Mouse (Mus musculus) liver, embryonic 16.5 days (tissue): Measurements from ENCODE around the gene Helb. TPM values are rescaled to one million over a fixed set of nuclear protein-coding genes. Genes with fewer than 3 reads are reported as not detected.

Experiments
- ATAC-seq: fragments of 200-750 bp; cut with Nextera tagmentation; 2 replicates; pipeline ENCODE4 v1.8.0; 2017; ENCODE audit warnings: low read depth, mild to moderate bottlenecking, moderate number of reproducible peaks, moderate library complexity
- H3K27ac ChIP-seq: fragments of 300-500 bp; sonication (generic); 2 replicates; pipeline ENCODE4 v1.5.1; 2014; ENCODE audit warnings: mild to moderate bottlenecking, low read length
- H3K27me3 ChIP-seq: fragments of 300-500 bp; sonication (generic); 2 replicates; pipeline ENCODE4 v1.6.1; 2014; ENCODE audit warnings: low read depth, low read length, mixed read lengths; ENCODE audit not compliant: control insufficient read depth, insufficient read depth
- H3K36me3 ChIP-seq: fragments of 300-500 bp; sonication (generic); 2 replicates; pipeline ENCODE4 v1.6.1; 2014; ENCODE audit warnings: mild to moderate bottlenecking; ENCODE audit not compliant: control insufficient read depth, insufficient read depth
- H3K4me1 ChIP-seq: fragments of 300-500 bp; sonication (generic); 2 replicates; pipeline ENCODE4 v1.6.1; 2014; ENCODE audit warnings: low read depth, low read length, mixed read lengths; ENCODE audit not compliant: control insufficient read depth
- H3K4me2 ChIP-seq: fragments of 300-500 bp; sonication (generic); 2 replicates; pipeline ENCODE4 v1.6.1; 2014; ENCODE audit warnings: low read depth, low read length, mixed read lengths
- H3K4me3 ChIP-seq: fragments of 300-500 bp; sonication (generic); 2 replicates; pipeline ENCODE4 v1.5.1; 2014; ENCODE audit warnings: low read depth, mild to moderate bottlenecking, low read length
- H3K9ac ChIP-seq: fragments of 300-500 bp; sonication (generic); 2 replicates; pipeline ENCODE4 v1.6.1; 2014; ENCODE audit warnings: low read depth, low read length
- H3K9me3 ChIP-seq: fragments of 300-500 bp; sonication (generic); replicated peaks from 2 replicates; pipeline ENCODE4 v1.6.1; 2016; ENCODE audit warnings: low read length; ENCODE audit not compliant: control insufficient read depth
- WGBS: fragments of 180-500 bp; shearing (Covaris S2); extraction: QIAGEN DNeasy Blood & Tissue Kit; methylation state at CpG from one replicate; pipeline ENCODE4 v1.1.7; 2014; ENCODE audit not compliant: insufficient replicate concordance; 5-methylcytosine and 5-hydroxymethylcytosine counted together
- polyA plus RNA-seq: library from polyadenylated mRNA; unstranded; fragments of >200 nt; fragmentation: Nextera tagmentation; extraction: Ambion mirVana; gene quantifications from 2 replicates; pipeline ENCODE4 v1.2.1, GENCODE M21; 2015

The Helb gene
- polyA plus RNA-seq, 1 experiment from 2014 or later, result 7.7 TPM

GRCm38 (mm10) chr10:120060579-120061237 is 52.1 kb downstream of the Helb start:
- no peak for ATAC-seq
- H3K4me1 ChIP-seq, result no peaks in the 10 kb centered on the region
- H3K36me3 ChIP-seq, result no peaks in the 10 kb centered on the region
- no peaks in the 10 kb centered on the region for H3K27me3 ChIP-seq
- WGBS, result 55% methylated on average over 10 of the region's 10 CpGs
- no peak overlapping the region for H3K4me3 ChIP-seq
- no peaks in the 10 kb centered on the region; the same call in 1 of the 2 replicates for H3K9me3 ChIP-seq
- H3K9ac ChIP-seq, result no peak overlapping the region
- no peak overlapping the region for H3K4me2 ChIP-seq
- no peak overlapping the region for H3K27ac ChIP-seq

- H3K27ac ChIP-seq, result no peak overlapping the region
- no peak overlapping the region for H3K4me3 ChIP-seq
- no peak overlapping the region for H3K4me2 ChIP-seq
- no peaks in the 10 kb centered on the region for H3K27me3 ChIP-seq
- no peak overlapping the region for H3K9ac ChIP-seq
- no peaks in the 10 kb centered on the region for H3K4me1 ChIP-seq
- WGBS, result 71% methylated on average over 2 of the region's 2 CpGs
- H3K9me3 ChIP-seq, result no peaks in the 10 kb centered on the region
- no peaks in the 10 kb centered on the region for H3K36me3 ChIP-seq
- ATAC-seq, result no peak
Measured at GRCm38 (mm10) chr10:120044714-120045234, 68.0 kb downstream of the Helb start.

DNA sequence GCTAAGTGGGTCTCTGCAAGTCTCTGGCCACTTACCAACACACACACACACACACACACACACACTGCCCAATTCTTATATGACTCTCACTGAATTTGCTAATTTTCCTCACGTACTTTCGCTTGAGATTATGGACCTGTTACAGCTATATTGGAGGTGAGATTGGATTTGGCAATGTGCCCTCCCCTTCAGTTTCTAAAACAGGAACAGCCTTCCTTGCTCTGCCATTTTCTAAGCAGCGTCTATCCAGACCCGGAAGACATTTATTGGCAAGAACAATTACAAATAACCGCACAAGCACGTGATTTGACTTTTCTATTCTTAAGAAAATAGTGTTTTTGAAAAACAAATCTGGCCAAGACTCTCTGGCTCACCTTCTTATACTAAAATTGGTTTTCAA is 68.5 kb downstream of the Helb start:
- H3K27me3 ChIP-seq, result no peaks in the 10 kb centered on the region
- H3K9ac ChIP-seq, result no peak overlapping the region
- H3K4me1 ChIP-seq, result no peaks in the 10 kb centered on the region
- no peak overlapping the region for H3K4me2 ChIP-seq
- no peaks in the 10 kb centered on the region for H3K9me3 ChIP-seq
- WGBS, result 80% methylated on average over 6 of the region's 6 CpGs
- no peak for ATAC-seq
- no peaks in the 10 kb centered on the region for H3K36me3 ChIP-seq
- H3K27ac ChIP-seq, result no peak overlapping the region
- no peak overlapping the region for H3K4me3 ChIP-seq

DNA sequence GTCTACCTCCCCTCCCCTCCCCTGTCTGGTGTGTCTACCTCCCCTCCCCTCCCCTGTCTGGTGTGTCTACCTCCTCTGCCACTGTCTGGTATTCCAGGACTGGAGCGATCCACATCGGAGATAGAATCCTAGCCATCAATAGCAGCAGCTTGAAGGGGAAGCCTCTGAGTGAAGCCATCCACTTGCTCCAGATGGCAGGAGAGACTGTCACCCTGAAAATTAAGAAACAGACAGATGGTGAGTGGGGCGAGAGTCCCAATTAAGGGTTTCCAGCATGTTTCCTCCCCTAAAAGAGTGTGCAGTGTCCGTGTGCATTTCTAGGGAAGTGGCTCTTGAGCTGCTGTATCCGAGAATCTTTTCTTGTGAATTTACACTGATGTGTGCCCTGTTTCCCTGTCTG is 74.6 kb downstream of the Helb start:
- WGBS, result 75% methylated on average over 5 of the region's 5 CpGs
- H3K4me3 ChIP-seq, result no peak overlapping the region
- H3K4me2 ChIP-seq, result no peak overlapping the region
- H3K27ac ChIP-seq, result no peak overlapping the region
- no peaks in the 10 kb centered on the region for H3K27me3 ChIP-seq
- H3K36me3 ChIP-seq, result no peaks in the 10 kb centered on the region
- H3K9ac ChIP-seq, result no peak overlapping the region
- ATAC-seq, result no peak
- no peaks in the 10 kb centered on the region for H3K4me1 ChIP-seq
- H3K9me3 ChIP-seq, result no peaks in the 10 kb centered on the region

GRCm38 (mm10) chr10:120035824-120036223 is 77.0 kb downstream of the Helb start:
- H3K27me3 ChIP-seq, result no peaks in the 10 kb centered on the region
- no peak overlapping the region for H3K4me2 ChIP-seq
- H3K4me3 ChIP-seq, result no peak overlapping the region
- H3K36me3 ChIP-seq, result no peaks in the 10 kb centered on the region
- H3K9ac ChIP-seq, result no peak overlapping the region
- no peak for ATAC-seq
- H3K4me1 ChIP-seq, result no peaks in the 10 kb centered on the region
- no peaks in the 10 kb centered on the region for H3K9me3 ChIP-seq
- no peak overlapping the region for H3K27ac ChIP-seq
- 60% methylated on average over 6 of the region's 6 CpGs for WGBS

DNA sequence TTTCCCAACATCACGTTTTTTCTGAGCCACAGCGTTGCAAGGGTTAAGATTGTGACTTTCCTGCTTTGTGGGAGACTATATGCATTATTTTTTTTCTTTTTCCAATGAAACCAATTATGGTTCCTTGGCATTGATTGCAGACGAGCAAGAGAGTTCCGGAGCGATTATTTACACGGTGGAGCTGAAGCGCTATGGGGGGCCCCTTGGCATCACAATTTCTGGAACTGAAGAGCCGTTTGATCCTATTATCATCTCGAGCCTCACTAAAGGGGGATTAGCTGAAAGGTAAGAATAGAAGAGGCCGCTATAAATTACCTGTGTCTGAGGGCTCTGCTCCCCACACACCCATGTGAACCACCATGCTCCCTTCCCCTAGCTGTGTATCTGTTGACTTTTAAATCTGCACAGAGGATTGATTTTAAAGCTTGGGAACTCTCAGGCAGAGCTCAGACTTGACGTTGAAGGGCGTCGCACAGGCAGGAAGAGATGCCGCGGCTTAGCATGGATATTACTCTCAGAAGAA is 77.5 kb downstream of the Helb start:
- Histone ChIP-seq H3K9me3 (no peaks in the 10 kb centered on the region), H3K27me3 (no peaks in the 10 kb centered on the region), H3K4me1 (no peaks in the 10 kb centered on the region), H3K4me3 (no peak overlapping the region), H3K27ac (no peak overlapping the region), H3K9ac (no peak overlapping the region), H3K4me2 (no peak overlapping the region), H3K36me3 (no peaks in the 10 kb centered on the region)
- no peak for ATAC-seq
- WGBS, result 57% methylated on average over 15 of the region's 15 CpGs

DNA sequence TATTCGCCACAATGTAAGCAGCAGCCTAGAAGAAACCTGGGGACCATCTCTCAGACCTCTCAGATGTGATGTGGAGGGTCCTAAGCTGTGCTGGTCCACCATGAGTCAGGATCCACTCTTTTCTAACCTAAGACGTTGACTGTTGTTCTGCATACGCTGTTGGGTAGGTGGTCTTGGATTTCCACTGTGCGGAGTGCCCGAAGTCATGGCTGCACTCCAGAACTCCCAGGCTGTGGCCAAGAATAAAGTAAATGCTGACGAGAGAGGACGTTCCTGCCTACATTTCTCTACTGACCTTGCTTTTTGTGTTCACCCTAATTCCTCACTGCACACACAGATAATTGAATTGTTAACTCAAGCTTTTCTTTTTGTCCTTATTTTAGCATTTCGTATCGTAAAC is 78.9 kb downstream of the Helb start:
- no peaks in the 10 kb centered on the region for H3K36me3 ChIP-seq
- H3K9me3 ChIP-seq, result no peaks in the 10 kb centered on the region
- no peak overlapping the region for H3K27ac ChIP-seq
- H3K9ac ChIP-seq, result no peak overlapping the region
- H3K4me3 ChIP-seq, result no peak overlapping the region
- no peaks in the 10 kb centered on the region for H3K4me1 ChIP-seq
- H3K27me3 ChIP-seq, result no peaks in the 10 kb centered on the region
- no peak for ATAC-seq
- H3K4me2 ChIP-seq, result no peak overlapping the region
- WGBS, result 73% methylated on average over 9 of the region's 9 CpGs

Other genes with a start within 250 kb of the Helb start
- gene Tmbim4, start 88.6 kb upstream of the Helb start, polyA plus RNA-seq, result 75.4 and 81.2 TPM in 2 replicates
- gene Irak3, start 89.1 kb upstream of the Helb start, polyA plus RNA-seq, result 1.6 and 1.8 TPM in 2 replicates
- gene Llph, start 114.1 kb upstream of the Helb start, polyA plus RNA-seq, result 19.2 and 21.9 TPM in 2 replicates